Mouse (Mus musculus): ENCODE measurements around the gene Kcnt1. TPM values are rescaled to one million over a fixed set of nuclear protein-coding genes. Genes with fewer than 3 reads are reported as not detected.

Gene Kcnt1
- polyA plus RNA-seq, 1 experiment, result 4.8 TPM

- TF ChIP-seq POLR2A (IDR thresholded peaks at IDR 0.05; ENCODE audit: borderline replicate concordance, control insufficient read depth, low read depth, low read length) (no peak), CTCF (IDR thresholded peaks at IDR 0.05; ENCODE audit: control insufficient read depth, insufficient read depth, low read length) (no peak)
- Histone ChIP-seq H3K4me3 (replicated peaks; ENCODE audit: control insufficient read depth, low read depth, low read length) (no peak overlapping the region), H3K4me1 (ENCODE audit: control insufficient read depth, insufficient read depth, low read length) (no peaks in the 10 kb centered on the region), H3K27ac (ENCODE audit: control insufficient read depth, insufficient read depth, low read depth, low read length, poor library complexity) (no peak overlapping the region)
- WGBS, result 62% methylated on average over 1 of the region's 1 CpGs
Observed at GRCm38 (mm10) chr2:25842758-25843157, 20.8 kb upstream of the Kcnt1 start.

- WGBS, result 90% methylated on average over 3 of the region's 3 CpGs
- TF ChIP-seq POLR2A (IDR thresholded peaks at IDR 0.05; ENCODE audit: borderline replicate concordance, control insufficient read depth, low read depth, low read length), result no peak
- no peak for TF ChIP-seq CTCF (IDR thresholded peaks at IDR 0.05; ENCODE audit: control insufficient read depth, insufficient read depth, low read length)
- H3K4me3 ChIP-seq (replicated peaks; ENCODE audit: control insufficient read depth, low read depth, low read length), result no peak overlapping the region
- H3K4me1 ChIP-seq (ENCODE audit: control insufficient read depth, insufficient read depth, low read length), result no peaks in the 10 kb centered on the region
- H3K27ac ChIP-seq (ENCODE audit: control insufficient read depth, insufficient read depth, low read depth, low read length, poor library complexity), result no peak overlapping the region
Observed at GRCm38 (mm10) chr2:25844097-25844496, 19.4 kb upstream of the Kcnt1 start.

GRCm38 (mm10) chr2:25846516-25846915 lies 17.0 kb upstream of the Kcnt1 start:
- Histone ChIP-seq H3K27ac (ENCODE audit: control insufficient read depth, insufficient read depth, low read depth, low read length, poor library complexity) (no peak overlapping the region), H3K4me1 (ENCODE audit: control insufficient read depth, insufficient read depth, low read length) (no peaks in the 10 kb centered on the region), H3K4me3 (replicated peaks; ENCODE audit: control insufficient read depth, low read depth, low read length) (no peak overlapping the region)
- WGBS, result 11% methylated on average over 8 of the region's 8 CpGs
- TF ChIP-seq POLR2A (IDR thresholded peaks at IDR 0.05; ENCODE audit: borderline replicate concordance, control insufficient read depth, low read depth, low read length) (no peak), CTCF (IDR thresholded peaks at IDR 0.05; ENCODE audit: control insufficient read depth, insufficient read depth, low read length) (no peak)

- H3K4me1 ChIP-seq (ENCODE audit: control insufficient read depth, insufficient read depth, low read length), result no peaks in the 10 kb centered on the region
- 75% methylated on average over 16 of the region's 16 CpGs for WGBS
- no peak within 1 kb of the TSS for H3K27ac ChIP-seq (ENCODE audit: control insufficient read depth, insufficient read depth, low read depth, low read length, poor library complexity)
- TF ChIP-seq CTCF (IDR thresholded peaks at IDR 0.05; ENCODE audit: control insufficient read depth, insufficient read depth, low read length) (no peak), POLR2A (IDR thresholded peaks at IDR 0.05; ENCODE audit: borderline replicate concordance, control insufficient read depth, low read depth, low read length) (no peak)
- no peak within 1 kb of the TSS for H3K4me3 ChIP-seq (replicated peaks; ENCODE audit: control insufficient read depth, low read depth, low read length)
Observed at GRCm38 (mm10) chr2:25847226-25847625, 16.3 kb upstream of the Kcnt1 start, which contains the start of gene Sohlh1. Gene Sohlh1, minus strand, starts transcription at chr2:25847248.

- 12% methylated on average over 4 of the region's 4 CpGs for WGBS
- no peak for TF ChIP-seq POLR2A (IDR thresholded peaks at IDR 0.05; ENCODE audit: borderline replicate concordance, control insufficient read depth, low read depth, low read length)
- TF ChIP-seq CTCF (IDR thresholded peaks at IDR 0.05; ENCODE audit: control insufficient read depth, insufficient read depth, low read length), result peak; percentile 71
- no peak overlapping the region for H3K27ac ChIP-seq (ENCODE audit: control insufficient read depth, insufficient read depth, low read depth, low read length, poor library complexity)
- H3K4me1 ChIP-seq (ENCODE audit: control insufficient read depth, insufficient read depth, low read length), result no peaks in the 10 kb centered on the region
- no peak overlapping the region for H3K4me3 ChIP-seq (replicated peaks; ENCODE audit: control insufficient read depth, low read depth, low read length)
Observed at GRCm38 (mm10) chr2:25850330-25850729, 13.2 kb upstream of the Kcnt1 start.

GRCm38 (mm10) chr2:25852626-25853025 lies 10.9 kb upstream of the Kcnt1 start:
- WGBS, result 2% methylated on average over 3 of the region's 3 CpGs

GRCm38 (mm10) chr2:25853998-25854397 lies 9.5 kb upstream of the Kcnt1 start:
- no peak overlapping the region for H3K27ac ChIP-seq (ENCODE audit: control insufficient read depth, insufficient read depth, low read depth, low read length, poor library complexity)
- no peaks in the 10 kb centered on the region for H3K4me1 ChIP-seq (ENCODE audit: control insufficient read depth, insufficient read depth, low read length)
- no peak for TF ChIP-seq POLR2A (IDR thresholded peaks at IDR 0.05; ENCODE audit: borderline replicate concordance, control insufficient read depth, low read depth, low read length)
- TF ChIP-seq CTCF (IDR thresholded peaks at IDR 0.05; ENCODE audit: control insufficient read depth, insufficient read depth, low read length), result no peak
- 37% methylated on average over 5 of the region's 5 CpGs for WGBS
- H3K4me3 ChIP-seq (replicated peaks; ENCODE audit: control insufficient read depth, low read depth, low read length), result peak overlapping the region; percentile 53

More at GRCm38 (mm10) chr2:25852626-25853025, 10.9 kb upstream of the Kcnt1 start:
- no peak overlapping the region for H3K4me3 ChIP-seq (replicated peaks; ENCODE audit: control insufficient read depth, low read depth, low read length)
- no peak for TF ChIP-seq POLR2A (IDR thresholded peaks at IDR 0.05; ENCODE audit: borderline replicate concordance, control insufficient read depth, low read depth, low read length)
- TF ChIP-seq CTCF (IDR thresholded peaks at IDR 0.05; ENCODE audit: control insufficient read depth, insufficient read depth, low read length), result no peak
- no peak overlapping the region for H3K27ac ChIP-seq (ENCODE audit: control insufficient read depth, insufficient read depth, low read depth, low read length, poor library complexity)
- H3K4me1 ChIP-seq (ENCODE audit: control insufficient read depth, insufficient read depth, low read length), result no peaks in the 10 kb centered on the region

GRCm38 (mm10) chr2:25859891-25860290 lies 3.6 kb upstream of the Kcnt1 start:
- H3K4me1 ChIP-seq (ENCODE audit: control insufficient read depth, insufficient read depth, low read length), result no peaks in the 10 kb centered on the region
- TF ChIP-seq CTCF (IDR thresholded peaks at IDR 0.05; ENCODE audit: control insufficient read depth, insufficient read depth, low read length) (no peak), POLR2A (IDR thresholded peaks at IDR 0.05; ENCODE audit: borderline replicate concordance, control insufficient read depth, low read depth, low read length) (no peak)
- WGBS, result 88% methylated on average over 3 of the region's 3 CpGs
- H3K27ac ChIP-seq (ENCODE audit: control insufficient read depth, insufficient read depth, low read depth, low read length, poor library complexity), result no peak overlapping the region
- H3K4me3 ChIP-seq (replicated peaks; ENCODE audit: control insufficient read depth, low read depth, low read length), result no peak overlapping the region

GRCm38 (mm10) chr2:25862038-25862437 lies 1.5 kb upstream of the Kcnt1 start:
- TF ChIP-seq CTCF (IDR thresholded peaks at IDR 0.05; ENCODE audit: control insufficient read depth, insufficient read depth, low read length) (no peak), POLR2A (IDR thresholded peaks at IDR 0.05; ENCODE audit: borderline replicate concordance, control insufficient read depth, low read depth, low read length) (no peak)
- WGBS, result 80% methylated on average over 2 of the region's 2 CpGs
- H3K27ac ChIP-seq (ENCODE audit: control insufficient read depth, insufficient read depth, low read depth, low read length, poor library complexity), result no peak overlapping the region
- H3K4me1 ChIP-seq (ENCODE audit: control insufficient read depth, insufficient read depth, low read length), result no peaks in the 10 kb centered on the region
- H3K4me3 ChIP-seq (replicated peaks; ENCODE audit: control insufficient read depth, low read depth, low read length), result no peak overlapping the region

All from bone marrow, adult 2 months (tissue).